Mouse (Mus musculus): Measurements from ENCODE around the gene Rexo4.

Rexo4 gene

GRCm38 (mm10) chr2:26963923-26964723 lies at the start of gene Rexo4:
Rexo4 (minus strand) TSS chr2:26964386.
- in situ Hi-C loops (cut with MboI), result no loop called here

- in situ Hi-C loops (cut with MboI), result no loop called here
Measured at GRCm38 (mm10) chr2:27009714-27010244, 45.6 kb upstream of the Rexo4 start, which contains the start of gene Cacfd1. Cacfd1 (plus strand) TSS chr2:27009926.

GRCm38 (mm10) chr2:27007701-27008100 lies 43.5 kb upstream of the Rexo4 start:
- in situ Hi-C loops (cut with MboI), result no loop called here

- in situ Hi-C loops (cut with MboI), result no loop called here
Measured at GRCm38 (mm10) chr2:27006255-27006654, 42.1 kb upstream of the Rexo4 start.

- in situ Hi-C loops (cut with MboI), result no loop called here
Measured at GRCm38 (mm10) chr2:26997993-26998392, 33.8 kb upstream of the Rexo4 start.

GRCm38 (mm10) chr2:26997498-26997897 lies 33.3 kb upstream of the Rexo4 start:
- in situ Hi-C loops (cut with MboI), result no loop called here

GRCm38 (mm10) chr2:26993936-26994335 lies 29.8 kb upstream of the Rexo4 start:
- in situ Hi-C loops (cut with MboI), result no loop called here

GRCm38 (mm10) chr2:26984640-26985039 lies 20.5 kb upstream of the Rexo4 start:
- in situ Hi-C loops (cut with MboI), result no loop called here

GRCm38 (mm10) chr2:26984179-26984578 lies 20.0 kb upstream of the Rexo4 start:
- in situ Hi-C loops (cut with MboI), result no loop called here

- in situ Hi-C loops (cut with MboI), result no loop called here
Measured at GRCm38 (mm10) chr2:26980361-26980760, 16.2 kb upstream of the Rexo4 start.

GRCm38 (mm10) chr2:26973960-26974359 lies 9.8 kb upstream of the Rexo4 start:
- in situ Hi-C loops (cut with MboI), result no loop called here

GRCm38 (mm10) chr2:26973116-26973515 lies 8.9 kb upstream of the Rexo4 start, which contains the start of gene Adamts13:
Adamts13 (plus strand) TSS chr2:26973416.
- in situ Hi-C loops (cut with MboI), result no loop called here

GRCm38 (mm10) chr2:26967262-26967661 lies 3.1 kb upstream of the Rexo4 start:
- in situ Hi-C loops (cut with MboI), result no loop called here

- in situ Hi-C loops (cut with MboI), result no loop called here
Measured at GRCm38 (mm10) chr2:26964724-26965370, 661 bp upstream of the Rexo4 start.

GRCm38 (mm10) chr2:26960756-26961155 lies 3.4 kb downstream of the Rexo4 start:
- in situ Hi-C loops (cut with MboI), result no loop called here

- in situ Hi-C loops (cut with MboI), result no loop called here
Measured at GRCm38 (mm10) chr2:26957488-26957859, 6.7 kb downstream of the Rexo4 start.

GRCm38 (mm10) chr2:26956811-26957487 lies 7.2 kb downstream of the Rexo4 start:
- in situ Hi-C loops (cut with MboI), result no loop called here

GRCm38 (mm10) chr2:26954735-26955395 lies 9.3 kb downstream of the Rexo4 start:
- in situ Hi-C loops (cut with MboI), result no loop called here

GRCm38 (mm10) chr2:26952866-26953265 lies 11.3 kb downstream of the Rexo4 start:
- in situ Hi-C loops (cut with MboI), result no loop called here

GRCm38 (mm10) chr2:26952193-26952592 lies 12.0 kb downstream of the Rexo4 start:
- in situ Hi-C loops (cut with MboI), result no loop called here

GRCm38 (mm10) chr2:26951346-26951905 lies 12.8 kb downstream of the Rexo4 start:
- in situ Hi-C loops (cut with MboI), result no loop called here

GRCm38 (mm10) chr2:26950411-26950810 lies 13.8 kb downstream of the Rexo4 start:
- in situ Hi-C loops (cut with MboI), result no loop called here

Measured in mature B cell (primary cell).